Mouse (Mus musculus) intestine, postnatal 0 days (tissue): Measurements from ENCODE around the gene Wdr72. TPM values are rescaled to one million over a fixed set of nuclear protein-coding genes. Genes with fewer than 3 reads are reported as not detected.

ENCODE experiments used
- ATAC-seq: fragments of 200-750 bp; cut with Nextera tagmentation; 2 replicates; pipeline ENCODE4 v1.8.0; 2017; ENCODE audit warnings: mild to moderate bottlenecking, moderate TSS enrichment, moderate library complexity
- H3K27ac ChIP-seq: fragments of 300-500 bp; sonication (generic); 2 replicates; pipeline ENCODE4 v1.5.1; 2014; ENCODE audit warnings: mild to moderate bottlenecking, low read depth, low read length, moderate library complexity
- H3K27me3 ChIP-seq: fragments of 300-500 bp; sonication (generic); replicated peaks from 2 replicates; pipeline ENCODE4 v1.6.1; 2014; ENCODE audit warnings: low read length, mixed read lengths; ENCODE audit not compliant: control insufficient read depth, insufficient read depth
- H3K36me3 ChIP-seq: fragments of 300-500 bp; sonication (generic); 2 replicates; pipeline ENCODE4 v1.6.1; 2014; ENCODE audit warnings: mild to moderate bottlenecking, moderate library complexity; ENCODE audit not compliant: control insufficient read depth, insufficient read depth
- H3K4me1 ChIP-seq: fragments of 300-500 bp; sonication (generic); replicated peaks from 2 replicates; pipeline ENCODE4 v1.6.1; 2014; ENCODE audit warnings: antibody characterized with exemption, low read length, mixed read lengths; ENCODE audit not compliant: control insufficient read depth, insufficient read depth
- H3K4me2 ChIP-seq: fragments of 300-500 bp; sonication (generic); replicated peaks from 2 replicates; pipeline ENCODE4 v1.6.1; 2014; ENCODE audit warnings: low read depth, mild to moderate bottlenecking, moderate library complexity
- H3K4me3 ChIP-seq: fragments of 300-500 bp; sonication (generic); 2 replicates; pipeline ENCODE4 v1.5.1; 2014; ENCODE audit warnings: low read depth, low read length
- H3K9ac ChIP-seq: fragments of 300-500 bp; sonication (generic); 2 replicates; pipeline ENCODE4 v1.6.1; 2014; ENCODE audit warnings: mild to moderate bottlenecking, low read depth, low read length
- H3K9me3 ChIP-seq: fragments of 300-500 bp; sonication (generic); 2 replicates; pipeline ENCODE4 v1.6.1; 2016; ENCODE audit warnings: mixed run types; ENCODE audit not compliant: control insufficient read depth
- CTCF ChIP-seq: sonication (generic); IDR thresholded peaks from 2 replicates; pipeline ENCODE4 v1.5.1; 2016; ENCODE audit warnings: low read depth, mild to moderate bottlenecking, control low read depth, antibody characterized with exemption, moderate library complexity
- WGBS: fragments of 180-500 bp; shearing (Covaris S2); extraction: QIAGEN DNeasy Blood & Tissue Kit; methylation state at CpG from one replicate; pipeline ENCODE4 v1.1.7; 2014; 5-methylcytosine and 5-hydroxymethylcytosine counted together
- polyA plus RNA-seq: library from polyadenylated mRNA; unstranded; fragments of >200 nt; fragmentation: Nextera tagmentation; extraction: Ambion mirVana; gene quantifications from 2 replicates; pipeline ENCODE4 v1.2.1, GENCODE M21; 2015

Wdr72 gene
- polyA plus RNA-seq, 1 experiment from 2014 or later: 0.13 TPM

DNA sequence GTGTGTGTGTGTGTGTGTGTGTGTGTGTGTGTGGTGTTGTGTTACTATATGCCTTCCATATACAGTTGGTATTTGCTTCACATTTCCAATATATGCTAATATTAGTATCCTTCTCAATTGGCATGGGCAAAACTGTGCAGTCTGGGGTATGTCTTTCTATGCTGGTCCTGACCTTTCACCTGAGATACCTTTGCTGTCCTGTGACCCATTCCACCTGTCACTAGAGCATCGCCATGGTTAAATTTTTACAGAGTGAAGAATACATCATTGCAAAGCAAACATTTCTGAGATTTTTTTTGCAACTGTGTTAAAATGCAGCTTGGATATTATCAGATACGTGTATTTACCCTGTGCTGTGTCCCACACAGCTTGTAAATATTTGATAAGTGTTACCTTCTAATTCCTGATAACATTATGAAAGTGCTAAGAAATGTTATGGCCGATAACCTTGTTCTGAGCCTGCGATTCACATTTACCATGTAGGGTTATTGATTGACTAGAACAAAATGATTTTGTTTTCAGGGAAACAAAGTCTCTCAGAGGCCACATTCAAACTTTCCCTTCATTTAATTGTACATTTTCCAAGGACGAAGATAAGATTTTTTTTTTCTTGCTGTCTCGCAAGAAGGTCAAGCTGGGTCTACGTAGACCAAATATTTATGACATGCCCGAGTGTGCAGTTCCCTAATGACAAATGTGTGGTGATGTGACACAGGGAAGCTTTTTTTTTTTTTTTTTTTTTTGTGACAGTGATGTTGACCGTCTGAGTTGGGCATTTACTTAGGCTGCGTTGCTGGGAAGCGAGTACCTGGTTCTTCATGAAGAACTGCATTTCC is 214.2 kb downstream of the Wdr72 start:
- H3K27me3 ChIP-seq: no peaks in the 10 kb centered on the region
- ATAC-seq: no peak
- no peak overlapping the region for H3K9ac ChIP-seq
- TF ChIP-seq CTCF: no peak
- no peaks in the 10 kb centered on the region for H3K4me1 ChIP-seq
- no peaks in the 10 kb centered on the region for H3K36me3 ChIP-seq
- no peak overlapping the region for H3K27ac ChIP-seq
- H3K4me3 ChIP-seq: no peak overlapping the region
- WGBS: 23% methylated on average over 11 of the region's 11 CpGs
- H3K4me2 ChIP-seq: no peak overlapping the region
- H3K9me3 ChIP-seq: no peaks in the 10 kb centered on the region

DNA sequence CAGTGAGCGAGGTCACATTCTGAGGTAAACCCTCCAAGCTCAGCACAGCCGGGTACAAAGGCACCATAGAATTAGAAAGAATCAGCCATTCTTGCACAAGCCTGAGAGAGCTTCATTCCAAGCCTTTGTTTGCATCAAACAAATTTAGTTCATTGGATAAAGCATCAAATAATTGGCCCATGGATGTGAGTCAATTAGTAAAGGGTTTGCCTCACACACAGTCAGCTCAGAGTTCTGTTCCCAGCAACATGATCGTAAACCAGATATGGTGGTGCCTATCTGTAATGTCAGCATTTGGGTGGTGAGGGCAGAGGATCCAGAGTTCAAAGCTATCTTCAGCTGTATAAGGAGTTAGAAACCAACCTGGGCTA is 214.8 kb downstream of the Wdr72 start:
- Histone ChIP-seq H3K9ac (no peak overlapping the region), H3K4me3 (no peak overlapping the region), H3K4me2 (no peak overlapping the region), H3K27ac (no peak overlapping the region), H3K27me3 (no peaks in the 10 kb centered on the region), H3K36me3 (no peaks in the 10 kb centered on the region), H3K9me3 (no peaks in the 10 kb centered on the region), H3K4me1 (no peaks in the 10 kb centered on the region)
- ATAC-seq: no peak
- no peak for TF ChIP-seq CTCF
- WGBS: 37% methylated on average over 3 of the region's 3 CpGs

DNA sequence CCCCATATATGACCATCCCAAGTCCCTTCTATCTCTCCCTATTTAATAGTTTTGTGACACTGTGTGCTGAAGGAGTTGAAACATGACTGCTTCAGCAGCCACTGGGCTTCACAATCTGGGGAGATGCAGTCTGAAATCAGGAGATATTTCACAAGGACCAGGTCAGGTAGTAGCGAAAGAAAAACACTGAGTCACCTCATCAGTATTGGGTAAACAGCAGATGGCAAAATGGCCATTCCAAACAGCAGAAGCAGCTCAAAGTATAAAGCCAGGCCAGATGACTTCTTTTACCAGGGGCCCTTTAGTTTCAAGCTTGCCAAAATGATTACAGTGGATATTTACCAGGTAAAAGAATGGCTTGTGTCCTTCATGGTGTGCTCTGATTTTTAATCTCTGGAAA is 215.8 kb downstream of the Wdr72 start:
- Histone ChIP-seq H3K4me2 (no peak overlapping the region), H3K4me1 (no peaks in the 10 kb centered on the region), H3K36me3 (no peaks in the 10 kb centered on the region), H3K27ac (no peak overlapping the region), H3K27me3 (no peaks in the 10 kb centered on the region), H3K9me3 (no peaks in the 10 kb centered on the region), H3K9ac (no peak overlapping the region), H3K4me3 (no peak overlapping the region)
- no peak for TF ChIP-seq CTCF
- 59% methylated on average over 1 of the region's 1 CpGs for WGBS
- ATAC-seq: no peak

DNA sequence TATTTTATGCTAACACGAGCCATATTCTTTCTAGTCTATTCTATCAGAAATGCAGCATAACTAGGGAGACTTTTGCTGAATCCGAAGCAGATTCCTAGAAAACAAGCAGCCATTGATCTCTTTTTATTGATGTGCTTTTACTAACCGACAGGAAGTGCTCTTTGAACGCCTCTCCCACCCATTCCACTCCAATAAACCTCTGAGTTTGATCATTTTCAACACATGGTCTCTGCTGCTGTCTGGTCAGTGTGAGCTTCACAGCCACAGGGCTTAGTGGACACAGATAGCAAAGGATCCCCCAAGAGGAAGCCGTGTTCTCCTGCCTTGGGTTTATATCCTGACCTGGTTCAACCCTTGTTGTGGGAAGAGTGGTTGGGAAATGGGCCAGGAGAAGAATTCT is 218.7 kb downstream of the Wdr72 start:
- Histone ChIP-seq H3K4me3 (no peak overlapping the region), H3K4me1 (no peaks in the 10 kb centered on the region), H3K27ac (no peak overlapping the region), H3K9ac (no peak overlapping the region), H3K4me2 (no peak overlapping the region), H3K27me3 (no peaks in the 10 kb centered on the region), H3K9me3 (no peaks in the 10 kb centered on the region), H3K36me3 (no peaks in the 10 kb centered on the region)
- no peak for TF ChIP-seq CTCF
- 33% methylated on average over 5 of the region's 5 CpGs for WGBS
- ATAC-seq: no peak

DNA sequence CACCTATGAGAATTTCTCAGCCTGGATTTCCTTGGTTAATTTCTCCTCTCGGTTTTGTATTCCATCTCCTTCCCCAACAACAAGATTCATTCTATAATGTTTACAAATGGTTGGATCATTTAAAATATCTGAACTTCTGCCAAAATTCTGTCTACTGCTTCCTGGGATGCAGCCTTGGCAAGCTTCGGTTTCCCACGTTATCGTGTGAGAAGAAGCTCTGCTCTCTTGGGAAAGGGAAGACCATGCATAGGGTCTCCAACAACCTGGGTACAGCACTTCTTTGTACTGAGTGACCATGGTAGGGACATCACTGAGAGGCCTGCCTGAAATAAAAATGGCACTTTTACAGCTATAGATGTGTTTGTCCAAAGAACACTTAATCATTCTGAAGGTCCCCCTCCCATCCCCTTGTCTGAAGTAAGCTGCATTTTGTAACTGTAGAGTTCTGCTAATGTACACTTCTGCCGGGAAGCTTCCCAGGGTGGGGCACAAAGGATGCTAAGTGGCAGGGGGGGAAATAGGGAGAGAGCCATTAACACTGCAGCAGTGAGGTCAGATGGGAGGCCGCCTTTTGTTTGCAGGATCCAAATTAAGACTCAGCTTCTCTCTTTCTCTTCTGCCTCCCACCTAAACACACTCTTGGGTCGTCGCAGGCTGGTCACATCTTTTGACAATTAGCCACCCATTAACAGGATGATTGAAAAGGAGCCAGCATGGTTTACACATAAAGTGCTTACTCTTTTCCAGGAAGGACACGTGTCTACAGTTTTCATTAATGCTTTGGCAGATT is 220.7 kb downstream of the Wdr72 start:
- Histone ChIP-seq H3K9me3 (no peaks in the 10 kb centered on the region), H3K4me2 (no peak overlapping the region), H3K4me1 (no peaks in the 10 kb centered on the region), H3K9ac (no peak overlapping the region), H3K4me3 (no peak overlapping the region), H3K27ac (no peak overlapping the region), H3K36me3 (no peaks in the 10 kb centered on the region), H3K27me3 (no peaks in the 10 kb centered on the region)
- no peak for TF ChIP-seq CTCF
- WGBS: 38% methylated on average over 9 of the region's 9 CpGs
- no peak for ATAC-seq

DNA sequence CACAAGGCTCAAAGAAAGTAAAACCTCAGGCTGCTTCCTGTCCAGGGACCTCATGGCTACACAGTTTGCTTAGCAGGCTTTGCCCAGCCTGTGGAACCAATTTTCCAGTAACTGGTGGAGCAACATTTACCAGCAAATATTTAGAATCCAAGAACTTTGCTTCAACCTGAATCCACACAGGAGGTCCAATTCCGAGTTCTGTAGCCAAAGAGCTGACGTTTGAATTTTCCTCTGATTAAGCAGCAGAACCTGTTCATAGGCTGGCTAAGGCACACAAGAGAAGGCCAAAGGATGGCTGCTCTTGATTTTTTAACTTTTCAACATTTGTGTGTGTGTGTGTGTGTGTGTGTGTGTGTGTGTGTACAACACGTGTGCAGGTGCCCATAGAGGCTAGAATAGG is 222.2 kb downstream of the Wdr72 start:
- Histone ChIP-seq H3K4me1 (no peaks in the 10 kb centered on the region), H3K4me2 (no peak overlapping the region), H3K9ac (no peak overlapping the region), H3K27me3 (no peaks in the 10 kb centered on the region), H3K36me3 (no peaks in the 10 kb centered on the region), H3K9me3 (no peaks in the 10 kb centered on the region), H3K4me3 (no peak overlapping the region), H3K27ac (no peak overlapping the region)
- 78% methylated on average over 3 of the region's 3 CpGs for WGBS
- no peak for TF ChIP-seq CTCF
- ATAC-seq: no peak

Other genes starting within 250 kb of the Wdr72 start
- 0.13 and 0.16 TPM in 2 replicates for gene Unc13c, start 141.4 kb upstream of the Wdr72 start, polyA plus RNA-seq